Mouse (Mus musculus) kidney, postnatal 0 days (tissue): ENCODE results near the gene Fastkd5. TPM values are rescaled to one million over a fixed set of nuclear protein-coding genes. Genes with fewer than 3 reads are reported as not detected.

Source experiments
- ATAC-seq: fragments of 200-750 bp; cut with Nextera tagmentation; replicated peaks from 2 replicates; pipeline ENCODE4 v1.8.0; 2017; ENCODE audit warnings: low read depth, moderate number of reproducible peaks, moderate TSS enrichment, moderate library complexity; ENCODE audit not compliant: low FRiP score
- DNase-seq: peaks from one replicate; pipeline ENCODE4 v3.0.0-alpha.2; 2016; ENCODE audit warnings: low spot score
- H3K27ac ChIP-seq: fragments of 300-500 bp; sonication (generic); 2 replicates; pipeline ENCODE4 v1.5.1; 2014; ENCODE audit warnings: mild to moderate bottlenecking
- H3K27me3 ChIP-seq: fragments of 300-500 bp; sonication (generic); 2 replicates; pipeline ENCODE4 v1.6.1; 2014; ENCODE audit warnings: low read length, mixed read lengths; ENCODE audit not compliant: insufficient read depth
- H3K36me3 ChIP-seq: fragments of 300-500 bp; sonication (generic); 2 replicates; pipeline ENCODE4 v1.6.1; 2014; ENCODE audit warnings: low read length, mixed read lengths; ENCODE audit not compliant: insufficient read depth
- H3K4me1 ChIP-seq: fragments of 300-500 bp; sonication (generic); replicated peaks from 2 replicates; pipeline ENCODE4 v1.6.1; 2014; ENCODE audit warnings: antibody characterized with exemption, low read length, mixed read lengths; ENCODE audit not compliant: insufficient read depth
- H3K4me2 ChIP-seq: fragments of 300-500 bp; sonication (generic); 2 replicates; pipeline ENCODE4 v1.6.1; 2014; ENCODE audit warnings: mild to moderate bottlenecking, low read length, moderate library complexity, mixed read lengths
- H3K4me3 ChIP-seq: fragments of 300-500 bp; sonication (generic); replicated peaks from 2 replicates; pipeline ENCODE4 v1.5.1; 2014; ENCODE audit warnings: low read depth, low read length
- H3K9ac ChIP-seq: fragments of 300-500 bp; sonication (generic); 2 replicates; pipeline ENCODE4 v1.6.1; 2014; ENCODE audit warnings: low read depth, low read length
- H3K9me3 ChIP-seq: fragments of 300-500 bp; sonication (generic); replicated peaks from 2 replicates; pipeline ENCODE4 v1.6.1; 2016; ENCODE audit warnings: low read length, inconsistent platforms, mixed read lengths
- CTCF ChIP-seq: IDR thresholded peaks from 2 replicates; pipeline ENCODE4 v1.5.1; 2016; ENCODE audit warnings: antibody characterized with exemption, low read depth, mild to moderate bottlenecking, moderate library complexity
- WGBS: fragments of 180-500 bp; shearing (Covaris S2); extraction: QIAGEN DNeasy Blood & Tissue Kit; methylation state at CpG from one replicate; pipeline ENCODE4 v1.1.7; 2014; 5-methylcytosine and 5-hydroxymethylcytosine counted together
- polyA plus RNA-seq: library from polyadenylated mRNA; unstranded; fragments of >200 nt; fragmentation: Nextera tagmentation; extraction: Ambion mirVana; gene quantifications from 2 replicates; pipeline ENCODE4 v1.2.1, GENCODE M21; 2015

Fastkd5 gene
- polyA plus RNA-seq, 1 experiment from 2014 or later: 12.4 TPM

DNA sequence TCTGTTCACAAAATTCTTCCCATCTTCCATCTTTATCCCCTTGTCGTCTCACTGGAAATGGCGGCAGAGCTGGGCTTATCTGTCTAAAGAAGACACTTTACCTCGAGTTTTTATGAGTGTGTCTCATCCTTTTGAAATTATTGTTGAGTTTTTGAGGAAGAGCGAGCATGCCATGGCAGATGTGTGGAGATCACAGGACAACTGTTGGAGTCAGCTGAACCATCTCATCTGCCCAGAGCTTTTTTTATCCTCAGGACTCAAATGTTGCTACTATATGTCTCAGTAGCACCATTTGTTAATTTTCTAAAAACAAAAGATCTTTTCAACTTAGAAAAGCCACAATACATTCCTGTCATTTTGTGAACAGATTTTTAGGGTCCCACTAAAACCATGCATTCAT, 15.4 kb upstream of the Fastkd5 start:
- H3K4me3 ChIP-seq: no peak overlapping the region
- no peaks in the 10 kb centered on the region for H3K27me3 ChIP-seq
- peaks cover 8% of the 10 kb centered on the region; the same call in 1 of the 2 replicates for H3K4me1 ChIP-seq
- no peak overlapping the region for H3K9ac ChIP-seq
- H3K36me3 ChIP-seq: no peaks in the 10 kb centered on the region
- no peak overlapping the region for H3K4me2 ChIP-seq
- no peak overlapping the region for H3K27ac ChIP-seq
- 82% methylated on average over 4 of the region's 4 CpGs for WGBS
- H3K9me3 ChIP-seq: no peaks in the 10 kb centered on the region
- no peak for TF ChIP-seq CTCF
- ATAC-seq: no peak
- DNase-seq: no peak

DNA sequence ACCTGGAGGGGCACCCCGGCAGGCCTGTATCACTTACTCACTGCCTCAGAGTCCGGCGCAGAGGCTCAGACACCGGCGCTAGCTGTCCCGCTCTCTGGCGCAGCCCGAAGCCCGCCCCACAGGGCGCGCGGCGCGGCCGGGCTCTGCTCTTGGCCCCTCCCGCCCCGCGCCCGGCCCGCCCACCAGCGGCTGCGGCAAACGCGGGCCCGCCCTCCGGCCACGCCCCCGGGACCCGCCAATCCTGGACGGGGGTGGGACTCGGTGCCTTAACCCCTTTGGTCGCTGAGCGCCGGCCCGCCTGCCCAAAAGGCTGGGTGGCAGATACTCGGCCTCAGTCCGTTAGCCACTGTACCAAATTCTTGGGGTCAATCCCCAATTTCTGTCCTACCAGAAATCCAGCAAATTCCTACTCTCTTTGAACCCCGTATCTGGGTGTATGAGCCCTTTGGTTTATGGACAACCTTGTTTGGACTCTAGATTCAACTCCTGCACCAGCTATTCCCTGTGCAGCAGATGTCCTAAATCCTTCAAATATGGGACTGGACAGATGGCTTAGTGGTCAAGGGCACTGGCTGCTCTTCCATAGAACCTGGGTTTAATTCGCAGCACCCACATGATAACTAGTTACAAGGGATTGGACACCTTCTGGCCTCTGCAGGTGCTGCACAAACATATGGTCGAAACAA, 13.0 kb upstream of the Fastkd5 start, which contains the start of gene Lzts3:
Lzts3 (minus strand) TSS at position 120 of the 686 bp plus-strand sequence.
- ATAC-seq: peak; percentile 84
- Histone ChIP-seq H3K27me3 (no peaks in the 10 kb centered on the region), H3K27ac (no peak within 1 kb of the TSS)

DNA sequence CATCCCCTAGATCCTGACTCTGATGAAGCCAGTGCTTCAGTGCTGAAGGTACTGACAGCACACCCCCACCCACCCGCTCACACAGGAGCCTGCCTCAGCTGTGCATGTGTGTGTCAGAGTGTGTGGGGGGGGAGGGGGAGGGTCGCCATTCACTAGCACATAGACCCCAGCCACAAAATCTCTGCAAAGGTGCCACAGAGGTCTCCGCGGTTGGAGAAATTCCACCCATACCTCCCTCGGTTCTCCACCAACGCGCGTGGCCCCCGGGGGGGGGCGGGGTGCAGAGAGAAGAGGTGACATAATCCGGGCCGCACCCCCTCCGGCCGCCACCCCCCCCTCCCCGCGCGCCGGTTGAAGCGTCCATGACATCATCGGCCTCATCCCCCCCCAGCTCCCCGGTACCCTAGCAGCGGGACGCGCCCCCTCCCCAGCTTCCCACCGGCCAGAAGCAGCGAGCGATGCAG, 12.4 kb upstream of the Fastkd5 start:
- no peaks in the 10 kb centered on the region for H3K27me3 ChIP-seq
- H3K4me2 ChIP-seq: peak overlapping the region; percentile 90
- DNase-seq (no peak), ATAC-seq (no peak)
- H3K9me3 ChIP-seq: no peaks in the 10 kb centered on the region
- H3K36me3 ChIP-seq: no peaks in the 10 kb centered on the region
- peak overlapping the region; percentile 61 for H3K4me3 ChIP-seq
- 0% methylated on average over 22 of the region's 27 CpGs for WGBS
- no peak for TF ChIP-seq CTCF
- H3K9ac ChIP-seq: peak overlapping the region; percentile 53
- peaks cover 8% of the 10 kb centered on the region for H3K4me1 ChIP-seq
- no peak overlapping the region for H3K27ac ChIP-seq

More for the DNA sequence above, 13.0 kb upstream of the Fastkd5 start, which contains the start of gene Lzts3:
- no peak for TF ChIP-seq CTCF
- 3% methylated on average over 40 of the region's 40 CpGs for WGBS
- peak; percentile 91 for DNase-seq
- peak within 1 kb of the TSS; percentile 53 for H3K9ac ChIP-seq
- H3K4me3 ChIP-seq: peak within 1 kb of the TSS; percentile 61
- H3K9me3 ChIP-seq: no peaks in the 10 kb centered on the region
- H3K4me1 ChIP-seq: peaks cover 8% of the 10 kb centered on the region
- no peaks in the 10 kb centered on the region for H3K36me3 ChIP-seq
- peak within 1 kb of the TSS; percentile 90 for H3K4me2 ChIP-seq

DNA sequence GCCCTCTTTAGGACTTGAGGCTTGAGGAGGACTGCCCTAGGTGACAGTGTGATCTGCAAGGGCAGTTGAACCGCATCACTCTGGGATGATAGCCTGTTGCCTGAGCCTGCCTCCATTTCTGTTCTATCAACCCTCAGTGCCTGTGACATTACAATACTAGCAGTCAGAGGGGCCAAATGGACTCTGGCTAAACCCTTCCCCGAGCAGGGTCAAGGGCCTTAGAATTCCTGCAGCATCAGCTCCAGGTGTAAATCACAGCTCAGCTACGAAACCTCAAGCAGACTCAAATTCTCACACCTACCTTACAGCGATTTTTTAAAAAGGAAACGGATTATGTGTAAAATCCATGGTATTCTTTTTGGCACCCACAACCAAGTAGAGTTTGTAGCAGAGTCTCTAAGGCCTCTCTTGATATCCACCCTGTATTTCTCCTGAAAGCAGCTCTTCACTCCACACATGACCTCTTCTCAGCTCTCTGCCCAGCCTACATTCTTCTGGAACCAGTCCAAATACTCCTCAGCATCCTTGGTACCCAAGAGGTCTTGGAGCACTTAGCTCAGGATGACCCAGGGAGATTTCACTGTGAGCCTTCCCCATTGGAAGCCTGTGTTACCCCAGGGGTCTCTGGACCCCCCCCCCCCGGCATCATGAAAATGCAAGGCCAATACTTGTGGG, 11.7 kb upstream of the Fastkd5 start:
- Histone ChIP-seq H3K9ac (no peak overlapping the region; the same call in 1 of the 2 replicates), H3K9me3 (no peaks in the 10 kb centered on the region), H3K27ac (no peak overlapping the region), H3K36me3 (no peaks in the 10 kb centered on the region), H3K4me1 (peaks cover 8% of the 10 kb centered on the region), H3K4me3 (peak overlapping the region; percentile 61; the same call in 1 of the 2 replicates), H3K4me2 (peak overlapping the region; percentile 90), H3K27me3 (no peaks in the 10 kb centered on the region)
- TF ChIP-seq CTCF: no peak
- DNase-seq (no peak), ATAC-seq (no peak)
- WGBS: 58% methylated on average over 6 of the region's 6 CpGs

DNA sequence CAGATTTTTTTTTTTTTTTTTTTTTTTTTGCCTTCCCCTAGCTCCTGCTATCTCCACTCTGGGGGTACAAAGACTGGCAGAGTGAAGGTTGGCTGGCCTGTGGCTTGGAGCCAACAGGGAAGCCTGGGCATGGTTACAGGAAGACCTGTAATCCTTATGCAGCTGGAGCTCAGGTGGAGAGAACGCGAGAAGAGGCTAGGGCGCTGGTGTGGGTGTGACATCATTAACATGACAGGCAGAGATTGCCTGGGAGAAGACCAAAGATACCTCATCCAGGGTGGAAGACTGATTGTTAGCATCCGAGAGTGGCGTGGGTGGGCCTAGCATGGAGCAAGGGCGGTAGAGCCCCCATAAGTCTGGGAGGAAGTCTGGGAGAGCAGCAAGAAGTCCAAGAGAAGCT, 9.4 kb upstream of the Fastkd5 start:
- no peak overlapping the region for H3K4me2 ChIP-seq
- DNase-seq (no peak), ATAC-seq (no peak)
- peak overlapping the region; percentile 93 for H3K27ac ChIP-seq
- H3K27me3 ChIP-seq: no peaks in the 10 kb centered on the region
- H3K4me1 ChIP-seq: peaks cover 31% of the 10 kb centered on the region
- no peaks in the 10 kb centered on the region for H3K9me3 ChIP-seq
- no peak overlapping the region for H3K4me3 ChIP-seq
- 75% methylated on average over 6 of the region's 6 CpGs for WGBS
- no peak overlapping the region for H3K9ac ChIP-seq
- H3K36me3 ChIP-seq: peaks cover 7% of the 10 kb centered on the region; the same call in 1 of the 2 replicates
- no peak for TF ChIP-seq CTCF

DNA sequence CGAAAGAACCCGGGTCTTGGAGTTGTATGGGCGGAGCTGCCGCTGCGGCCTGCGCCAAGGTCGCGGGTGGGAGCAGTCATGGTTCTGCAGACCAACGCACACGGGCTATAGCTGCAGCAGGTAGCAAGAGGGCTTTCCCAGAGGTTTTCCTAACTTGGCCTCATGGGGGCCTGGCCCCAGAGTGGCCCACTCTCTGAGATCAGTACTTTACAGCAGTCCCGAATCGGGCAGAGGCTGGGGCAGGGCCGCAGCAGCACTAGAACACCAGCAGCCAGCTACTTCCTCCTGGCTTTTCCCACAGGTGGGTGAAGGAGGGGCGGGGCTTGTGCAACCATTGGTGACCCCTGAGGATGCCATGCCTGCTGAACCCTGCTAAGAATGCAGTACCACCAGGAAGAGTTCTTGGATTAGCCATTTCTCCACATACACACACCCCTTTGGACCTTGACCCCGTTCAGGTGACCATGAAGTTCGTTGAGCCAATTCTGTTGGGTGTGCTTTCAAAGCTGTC, 8.3 kb upstream of the Fastkd5 start:
- no peak for TF ChIP-seq CTCF
- peak; percentile 69 for DNase-seq
- 30% methylated on average over 16 of the region's 16 CpGs for WGBS
- no peaks in the 10 kb centered on the region for H3K27me3 ChIP-seq
- ATAC-seq: peak; percentile 80
- H3K4me3 ChIP-seq: peak overlapping the region; percentile 28
- H3K9ac ChIP-seq: peak overlapping the region; percentile 52
- H3K9me3 ChIP-seq: no peaks in the 10 kb centered on the region
- peak overlapping the region; percentile 54 for H3K4me2 ChIP-seq
- peaks cover 36% of the 10 kb centered on the region for H3K4me1 ChIP-seq
- H3K27ac ChIP-seq: peak overlapping the region; percentile 93
- H3K36me3 ChIP-seq: peaks cover 9% of the 10 kb centered on the region; the same call in 1 of the 2 replicates
